Mouse (Mus musculus): ENCODE results near the gene Gm5724.

DNA sequence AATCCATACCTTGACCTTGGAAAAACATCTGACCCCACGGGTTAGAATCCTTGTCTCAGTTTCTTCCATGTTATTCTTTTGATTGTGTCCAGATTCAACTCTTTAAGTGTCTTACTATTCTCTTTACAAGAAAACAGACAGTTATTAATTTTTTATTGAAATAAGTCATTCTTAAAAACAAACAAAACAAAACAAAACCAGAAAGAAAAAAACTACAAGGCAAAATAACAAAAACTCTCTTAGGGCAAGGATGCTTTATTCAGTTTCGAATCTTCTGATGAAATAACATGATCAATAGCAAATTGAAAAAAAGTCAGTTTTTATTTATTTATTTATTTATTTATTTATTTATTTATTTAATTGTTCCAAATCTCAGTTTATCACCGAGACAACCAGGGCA, at the start of gene Gm5724:
- TF ChIP-seq POLR2A (IDR thresholded peaks at IDR 0.05; ENCODE audit: borderline replicate concordance, extremely low read depth, low read depth, low read length): no peak
- no peak for TF ChIP-seq CTCF (IDR thresholded peaks at IDR 0.05; ENCODE audit: insufficient read depth, low read length)
